Mouse (Mus musculus) left cerebral cortex, postnatal 4 days (tissue): ENCODE measurements around the gene Lrmp. TPM values are rescaled to one million over a fixed set of nuclear protein-coding genes. Genes with fewer than 3 reads are reported as not detected.
A peak's percentile ranks its signal among the peaks of the same experiment; 100 is the strongest.
"Not testable (repeated sequence)": the region's sequence is repeated elsewhere in the genome, so short reads cannot be mapped to it uniquely, and the experiment has no call there.

Experiments
- DNase-seq: peaks from one replicate; pipeline ENCODE4 v3.0.0-alpha.2; 2022
- intact Hi-C: fragments of 180-260 bp; cut with DNase I; formaldehyde crosslinking; loops from one replicate; pipeline ENCODE4 v1.15.1; 2025
- total RNA-seq, 2 experiments: library from RNA; stranded (reverse); gene quantifications; 2 replicates each; pipeline ENCODE4 v1.2.3; 2021

Lrmp gene
- total RNA-seq, 2 experiments from 2014 or later: 1.4 to 1.8 TPM

DNA sequence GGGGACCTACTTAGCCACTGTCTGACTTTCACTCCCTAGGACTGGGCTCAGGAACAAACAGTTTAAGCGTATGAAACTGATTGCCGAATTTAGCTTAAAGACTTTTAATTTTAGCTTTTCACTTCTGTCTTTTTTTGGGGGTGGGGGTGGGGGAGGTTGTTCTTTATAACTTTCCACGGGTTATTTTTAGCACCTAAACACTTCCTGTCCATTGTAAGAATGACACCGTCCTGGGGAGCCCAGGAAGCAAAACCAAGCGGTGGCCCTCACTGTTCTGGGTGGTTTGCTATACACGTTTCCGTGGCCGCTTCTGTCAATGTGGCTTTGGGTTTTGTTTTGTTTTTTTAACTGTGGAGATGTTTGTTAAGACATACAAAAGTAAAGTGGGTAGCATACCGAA lies 14.5 kb upstream of the Lrmp start:
- intact Hi-C loops: no loop called here
- DNase-seq: no peak

GRCm38 (mm10) chr6:145104241-145104939 lies 11.1 kb upstream of the Lrmp start:
- no peak for DNase-seq
- intact Hi-C loops: no loop called here

DNA sequence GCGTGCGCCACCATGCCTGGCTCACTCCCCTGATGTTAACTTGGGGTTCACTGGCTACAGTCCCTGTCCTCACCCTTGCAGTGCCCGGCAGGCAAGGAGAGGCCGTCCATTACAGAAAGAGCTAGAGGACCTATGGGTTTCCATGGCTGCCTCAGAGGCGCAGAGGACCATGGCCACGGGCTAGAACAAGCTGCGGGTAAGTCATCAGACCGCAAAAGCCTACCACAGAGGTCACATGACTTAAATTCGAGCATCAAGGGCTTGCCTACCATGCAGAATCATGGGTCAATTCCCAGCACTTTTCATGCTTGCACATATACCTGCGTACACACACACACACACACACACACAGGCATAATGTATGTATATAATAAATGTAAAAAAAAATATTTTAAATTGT lies 10.0 kb upstream of the Lrmp start:
- no peak for DNase-seq
- intact Hi-C loops: no loop called here

GRCm38 (mm10) chr6:145106163-145106842 lies 9.2 kb upstream of the Lrmp start:
- no peak for DNase-seq
- intact Hi-C loops: no loop called here

GRCm38 (mm10) chr6:145110786-145111185 lies 4.7 kb upstream of the Lrmp start:
- intact Hi-C loops: no loop called here
- DNase-seq: no peak

- no peak for DNase-seq
- intact Hi-C loops: no loop called here
These were observed 2.6 kb upstream of the Lrmp start for GRCm38 (mm10) chr6:145112865-145113264.

DNA sequence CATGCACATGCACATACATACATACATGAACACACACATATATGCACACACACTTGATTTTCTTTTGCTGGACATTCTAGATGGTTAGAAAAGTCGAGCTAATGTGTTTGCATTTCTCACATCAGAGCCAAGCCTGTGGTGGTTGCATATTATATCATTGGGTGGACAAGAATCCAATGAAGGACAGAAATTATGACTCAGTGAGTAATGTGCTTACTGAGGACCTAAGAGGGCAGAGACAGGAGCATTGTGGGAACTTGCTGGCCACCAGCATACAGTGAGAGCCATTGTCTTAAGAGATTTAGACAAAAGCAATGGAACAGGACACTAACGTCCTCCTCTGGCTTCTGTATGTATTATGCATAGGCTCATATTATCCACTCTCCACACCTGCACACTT lies 892 bp upstream of the Lrmp start:
- intact Hi-C loops: no loop called here
- no peak for DNase-seq

GRCm38 (mm10) chr6:145116098-145116672 lies 732 bp downstream of the Lrmp start:
- intact Hi-C loops: no loop called here
- DNase-seq: no peak

GRCm38 (mm10) chr6:145120086-145120485 lies 4.6 kb downstream of the Lrmp start:
- intact Hi-C loops: no loop called here
- no peak for DNase-seq

DNA sequence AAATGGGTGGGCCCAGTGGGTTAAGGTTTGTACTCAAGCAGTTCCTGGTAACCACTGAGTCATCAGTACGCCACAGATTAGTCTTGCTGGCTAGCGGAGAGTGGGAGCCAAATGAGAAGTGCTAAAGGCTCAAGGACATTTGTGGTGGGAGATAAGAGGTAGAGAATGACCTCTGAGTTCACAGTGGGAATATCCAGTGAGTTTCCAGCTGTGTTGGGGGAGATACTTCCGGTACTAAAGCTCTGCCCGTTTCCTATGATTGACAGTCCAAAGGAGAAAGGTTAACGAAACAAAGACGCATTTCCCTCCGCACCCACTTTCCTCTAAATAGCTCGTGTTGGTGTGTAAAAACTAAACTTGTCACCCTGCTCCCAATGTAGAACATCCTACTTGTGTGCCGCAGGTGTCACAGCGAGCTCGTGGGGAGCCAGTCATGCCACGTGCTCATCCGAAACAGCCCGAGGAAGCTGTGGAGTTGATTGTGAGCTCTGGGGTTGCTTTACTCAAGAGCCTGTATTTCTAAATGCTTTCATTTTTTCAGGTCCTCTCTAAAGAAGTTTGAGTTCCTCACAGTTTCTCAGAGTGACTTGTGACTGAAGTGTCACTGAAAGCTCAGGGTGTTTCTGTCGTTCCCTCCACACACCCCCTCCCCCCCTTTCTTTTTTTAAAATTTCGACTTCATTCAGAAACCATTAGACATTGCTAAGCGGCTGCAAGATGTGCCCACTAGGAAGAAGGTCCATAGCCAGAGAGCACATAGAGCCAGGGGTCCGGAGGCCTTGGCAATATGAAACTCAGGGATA lies 5.5 kb downstream of the Lrmp start:
- DNase-seq: no peak
- intact Hi-C loops: no loop called here

GRCm38 (mm10) chr6:145121590-145122420 lies 6.4 kb downstream of the Lrmp start:
- no peak for DNase-seq
- intact Hi-C loops: no loop called here

DNA sequence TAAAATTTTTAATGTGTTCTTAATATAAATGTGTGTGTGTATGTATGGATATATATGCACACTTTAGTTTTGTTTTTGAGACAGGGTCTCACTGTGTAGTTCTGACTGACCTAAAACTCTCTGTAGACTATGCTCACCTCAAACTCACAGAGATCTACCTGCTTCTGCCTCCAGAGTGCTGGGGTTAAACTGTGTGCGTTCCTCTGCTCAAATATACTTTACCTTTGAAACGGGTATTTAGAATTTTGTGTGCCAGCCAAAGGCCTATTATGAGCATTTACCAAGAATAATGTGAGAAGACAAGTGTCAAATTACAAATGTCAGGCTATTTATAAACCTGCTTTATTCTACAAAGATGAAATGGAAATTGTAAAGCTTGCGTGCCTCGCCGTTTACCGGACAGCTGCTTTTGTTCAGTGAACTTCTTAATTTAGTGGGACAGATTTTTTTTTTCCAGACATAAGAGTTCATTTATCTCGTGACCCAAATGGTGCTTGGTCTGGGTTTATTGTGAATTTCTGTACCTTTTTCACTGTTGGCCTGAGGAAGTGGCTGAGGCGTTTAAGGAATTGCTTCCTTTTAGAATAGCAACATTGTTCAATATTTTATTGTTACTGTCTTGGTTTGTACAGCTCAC lies 7.1 kb downstream of the Lrmp start:
- no peak for DNase-seq
- intact Hi-C loops: no loop called here

GRCm38 (mm10) chr6:145123136-145124060 lies 7.9 kb downstream of the Lrmp start:
- intact Hi-C loops: no loop called here
- no peak for DNase-seq

- intact Hi-C loops: no loop called here
- no peak for DNase-seq
These were observed 9.2 kb downstream of the Lrmp start for GRCm38 (mm10) chr6:145124621-145125020.

DNA sequence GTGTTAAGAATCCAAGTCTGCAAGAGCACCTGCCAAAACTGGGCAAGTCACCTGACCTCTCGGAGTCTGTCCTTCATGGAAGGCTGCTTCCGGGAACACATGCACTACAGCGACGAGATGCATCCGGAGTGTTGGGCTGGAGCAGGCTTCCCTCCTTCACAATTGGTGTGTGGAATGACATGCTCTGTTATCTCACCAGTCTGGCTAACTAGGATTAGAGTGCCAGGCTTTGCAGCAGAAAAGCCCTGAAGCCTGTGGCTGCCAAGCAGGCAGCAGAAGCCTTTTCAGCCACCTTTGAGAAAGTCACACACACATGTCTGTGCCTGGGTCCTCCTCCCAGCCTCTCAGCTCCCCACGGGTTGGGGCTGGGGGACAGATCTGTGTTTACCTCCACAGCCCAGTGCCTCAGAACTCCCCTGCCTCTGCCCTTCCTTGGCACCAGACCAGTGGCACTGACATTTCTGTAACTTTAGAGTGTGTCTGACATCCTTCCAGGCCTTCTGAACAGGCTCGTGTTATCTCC lies 10.2 kb downstream of the Lrmp start:
- peak; percentile 14 for DNase-seq
- intact Hi-C loops: no loop called here

DNA sequence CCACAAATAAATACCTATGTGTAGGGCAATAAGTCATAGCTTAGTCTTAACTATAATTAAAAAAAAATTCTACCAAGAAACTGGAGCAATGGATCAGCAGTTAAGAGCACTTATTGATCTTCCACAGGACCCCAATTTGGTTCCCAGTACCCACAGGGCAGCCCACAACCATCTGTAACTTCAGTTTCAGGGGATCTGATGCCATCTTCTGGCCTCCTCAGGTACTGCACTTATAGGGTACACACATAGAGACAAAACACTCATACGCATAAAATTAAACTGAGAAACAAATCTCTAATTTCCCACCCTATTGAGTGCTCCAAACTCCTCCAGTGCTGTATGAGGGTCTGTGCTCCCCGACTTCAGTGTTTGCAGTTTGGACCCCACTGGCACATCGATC lies 12.2 kb downstream of the Lrmp start:
- intact Hi-C loops: no loop called here
- DNase-seq: no peak

- intact Hi-C loops: no loop called here
- no peak for DNase-seq
These were observed 14.1 kb downstream of the Lrmp start for GRCm38 (mm10) chr6:145129563-145129962.

DNA sequence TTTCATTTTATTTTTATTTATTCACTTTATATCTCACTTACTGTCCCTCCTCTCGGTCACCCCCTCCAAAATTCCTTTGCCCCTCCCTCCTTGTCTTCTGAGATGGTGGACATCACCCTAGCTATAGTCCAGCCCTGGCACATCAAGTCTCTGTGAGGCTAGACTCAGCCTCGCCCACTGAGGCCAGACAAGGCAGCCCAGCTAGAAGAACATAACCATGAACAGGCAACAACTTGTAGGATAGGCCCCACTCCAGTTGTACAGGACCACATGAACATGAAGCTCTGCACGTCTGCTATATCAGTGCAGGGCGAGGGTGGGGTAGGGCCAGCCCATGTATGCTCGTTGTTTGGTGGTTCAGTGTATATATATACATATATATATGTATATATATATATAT lies 16.5 kb downstream of the Lrmp start:
- intact Hi-C loops: no loop called here
- no peak for DNase-seq

DNA sequence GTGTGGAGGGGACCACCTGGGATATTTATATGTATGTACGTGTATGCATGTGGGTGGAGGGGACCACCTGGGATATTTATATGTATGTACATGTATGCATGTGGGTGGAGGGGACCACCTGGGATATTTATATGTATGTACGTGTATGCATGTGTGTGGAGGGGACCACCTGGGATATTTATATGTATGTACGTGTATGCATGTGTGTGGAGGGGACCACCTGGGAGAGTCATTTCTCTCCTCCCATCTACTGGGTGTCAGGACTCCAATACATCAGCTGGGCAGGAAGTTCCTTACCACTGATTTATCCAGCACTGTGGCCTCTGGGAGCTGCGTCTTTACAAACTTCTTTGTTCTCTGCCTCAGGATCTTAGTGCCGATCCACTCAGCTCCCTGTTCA lies 17.5 kb downstream of the Lrmp start:
- intact Hi-C loops, DNase-seq: not testable (repeated sequence)
